Mouse (Mus musculus) left cerebral cortex, adult 2 months (tissue): ENCODE results near the gene Cd93. TPM values are rescaled to one million over a fixed set of nuclear protein-coding genes. Genes with fewer than 3 reads are reported as not detected.

ENCODE experiments used
- DNase-seq, 2 experiments: peaks; one replicate each; pipeline ENCODE4 v3.0.0; 2021 to 2022; ENCODE audit warnings: low spot score in 2 of 2, mixed read lengths in 1 of 2; ENCODE audit errors: extremely low spot score in 1 of 2
- H3K27ac ChIP-seq: fragments of 200-600 bp; 2 replicates; pipeline ENCODE4 v1.8.1; 2022
- H3K4me3 ChIP-seq: fragments of 200-600 bp; 2 replicates; pipeline ENCODE4 v1.8.1; 2022
- CTCF ChIP-seq: fragments of 200-600 bp; IDR thresholded peaks from 2 replicates; pipeline ENCODE4 v1.8.1; 2022; ENCODE audit warnings: antibody characterized with exemption, mild to moderate bottlenecking, moderate library complexity
- intact Hi-C: fragments of 180-260 bp; cut with DNase I; formaldehyde crosslinking; loops from one replicate; pipeline ENCODE4 v1.15.1; 2025
- total RNA-seq, 2 experiments: library from RNA; stranded (reverse); gene quantifications; 2 replicates each; pipeline ENCODE4 v1.2.3; 2021

Cd93 gene
- total RNA-seq, 2 experiments from 2014 or later: 5.0 to 5.2 TPM

DNA sequence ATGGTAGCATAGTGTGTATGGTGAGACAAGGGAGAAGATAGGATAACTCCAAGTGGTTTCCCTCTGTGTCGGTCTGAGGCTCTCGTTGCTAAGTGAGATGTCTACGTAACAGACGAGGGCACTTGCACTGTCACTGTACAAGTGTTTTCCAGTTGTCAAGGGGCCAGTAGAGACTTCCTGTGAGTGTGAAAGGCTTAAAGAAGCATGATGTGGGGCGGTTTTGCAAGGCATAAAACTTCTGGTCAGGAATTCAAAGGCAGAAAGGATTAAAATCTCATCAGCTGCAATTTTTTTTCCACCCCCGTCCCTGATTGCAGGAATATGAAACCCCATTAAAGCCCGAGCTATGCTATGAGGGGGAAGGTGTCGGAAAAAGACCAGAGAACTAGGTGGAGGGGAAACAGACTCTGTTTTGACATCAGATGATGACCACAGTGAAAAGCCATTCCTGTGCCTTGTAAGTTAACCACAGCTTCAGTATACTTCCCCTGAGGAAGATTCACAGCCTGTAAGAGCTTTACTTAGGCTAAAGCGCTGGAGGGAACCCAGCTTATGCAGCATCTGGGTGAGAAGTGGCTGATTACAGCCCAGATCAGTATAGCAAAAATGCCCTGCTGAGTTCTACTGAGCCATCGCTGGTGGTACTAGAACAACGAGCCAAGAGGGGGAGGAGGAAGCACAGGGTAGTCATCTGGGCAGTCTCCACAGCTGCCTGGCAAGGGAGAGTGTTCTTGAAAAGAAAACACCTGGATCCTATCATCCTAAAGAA is 46.2 kb downstream of the Cd93 start:
- no peak for TF ChIP-seq CTCF
- DNase-seq: no peak
- intact Hi-C loops: loop anchor here (5.0 kb wide), 3 partner anchors 70 to 255 kb away; no protein-coding TSS in a partner anchor
- Histone ChIP-seq H3K4me3 (peak overlapping the region; percentile 63), H3K27ac (peak overlapping the region; percentile 94)

GRCm38 (mm10) chr2:148396209-148396608 is 47.2 kb downstream of the Cd93 start:
- intact Hi-C loops: loop anchor here (5.0 kb wide), 3 partner anchors 69 to 254 kb away; no protein-coding TSS in a partner anchor
- Histone ChIP-seq H3K4me3 (peak overlapping the region; percentile 63), H3K27ac (peak overlapping the region; percentile 94)
- peak in 1 of 2 experiments; percentile 22 for DNase-seq
- TF ChIP-seq CTCF: no peak

DNA sequence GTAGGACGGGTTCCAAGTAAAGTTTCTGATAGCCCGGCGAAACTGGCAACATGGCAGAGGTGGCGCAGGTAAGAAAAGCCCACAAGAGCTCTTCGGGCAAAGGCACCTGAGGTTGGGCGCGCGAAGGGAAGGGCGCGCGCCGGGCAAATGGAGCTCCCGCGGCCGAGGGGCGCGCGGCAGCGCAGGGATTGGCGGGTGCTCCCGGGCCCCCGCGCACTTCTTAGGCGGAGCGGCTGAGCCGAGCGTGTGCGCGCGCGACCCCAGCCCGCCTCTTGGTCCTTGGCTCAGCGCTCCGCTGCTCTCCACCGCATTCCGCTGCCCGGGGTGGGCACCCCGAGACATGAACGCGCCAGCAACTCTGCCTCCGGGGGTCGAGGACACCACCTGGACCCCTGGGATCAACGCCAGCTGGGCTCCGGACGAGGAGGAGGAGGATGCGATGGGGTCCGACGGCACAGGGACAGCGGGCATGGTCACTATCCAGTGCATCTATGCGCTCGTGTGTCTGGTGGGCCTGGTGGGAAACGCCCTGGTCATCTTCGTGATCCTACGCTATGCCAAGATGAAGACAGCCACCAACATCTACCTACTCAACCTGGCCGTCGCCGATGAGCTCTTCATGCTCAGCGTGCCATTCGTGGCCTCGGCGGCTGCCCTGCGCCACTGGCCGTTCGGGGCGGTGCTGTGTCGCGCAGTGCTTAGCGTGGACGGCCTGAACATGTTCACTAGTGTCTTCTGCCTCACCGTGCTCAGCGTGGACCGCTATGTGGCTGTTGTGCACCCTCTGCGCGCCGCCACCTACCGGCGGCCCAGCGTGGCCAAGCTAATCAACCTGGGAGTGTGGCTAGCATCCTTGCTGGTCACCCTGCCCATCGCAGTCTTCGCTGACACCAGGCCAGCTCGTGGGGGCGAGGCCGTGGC is 48.0 kb downstream of the Cd93 start, which contains the start of gene Sstr4:
Gene Sstr4 (plus strand): TSS at position 214 of the 921 bp plus-strand sequence.
- Histone ChIP-seq H3K4me3 (peak within 1 kb of the TSS; percentile 63), H3K27ac (peak within 1 kb of the TSS; percentile 94)
- peak; percentile 62 to 73 for DNase-seq
- intact Hi-C loops: loop anchor here (2.0 to 5.0 kb wide), 4 partner anchors 68 to 273 kb away; no protein-coding TSS in a partner anchor
- TF ChIP-seq CTCF: peak; percentile 77

- intact Hi-C loops: loop anchor here (2.0 kb wide), 1 partner anchor 271 kb away; no protein-coding TSS in a partner anchor
- Histone ChIP-seq H3K27ac (no peak overlapping the region), H3K4me3 (no peak overlapping the region)
- no peak for DNase-seq
- TF ChIP-seq CTCF: no peak
Observed at GRCm38 (mm10) chr2:148393846-148394245, 49.5 kb downstream of the Cd93 start.

- intact Hi-C loops: no loop called here
- DNase-seq: no peak
- no peak overlapping the region for H3K27ac ChIP-seq
- no peak overlapping the region for H3K4me3 ChIP-seq
- TF ChIP-seq CTCF: no peak
Observed at GRCm38 (mm10) chr2:148393149-148393548, 50.2 kb downstream of the Cd93 start.

DNA sequence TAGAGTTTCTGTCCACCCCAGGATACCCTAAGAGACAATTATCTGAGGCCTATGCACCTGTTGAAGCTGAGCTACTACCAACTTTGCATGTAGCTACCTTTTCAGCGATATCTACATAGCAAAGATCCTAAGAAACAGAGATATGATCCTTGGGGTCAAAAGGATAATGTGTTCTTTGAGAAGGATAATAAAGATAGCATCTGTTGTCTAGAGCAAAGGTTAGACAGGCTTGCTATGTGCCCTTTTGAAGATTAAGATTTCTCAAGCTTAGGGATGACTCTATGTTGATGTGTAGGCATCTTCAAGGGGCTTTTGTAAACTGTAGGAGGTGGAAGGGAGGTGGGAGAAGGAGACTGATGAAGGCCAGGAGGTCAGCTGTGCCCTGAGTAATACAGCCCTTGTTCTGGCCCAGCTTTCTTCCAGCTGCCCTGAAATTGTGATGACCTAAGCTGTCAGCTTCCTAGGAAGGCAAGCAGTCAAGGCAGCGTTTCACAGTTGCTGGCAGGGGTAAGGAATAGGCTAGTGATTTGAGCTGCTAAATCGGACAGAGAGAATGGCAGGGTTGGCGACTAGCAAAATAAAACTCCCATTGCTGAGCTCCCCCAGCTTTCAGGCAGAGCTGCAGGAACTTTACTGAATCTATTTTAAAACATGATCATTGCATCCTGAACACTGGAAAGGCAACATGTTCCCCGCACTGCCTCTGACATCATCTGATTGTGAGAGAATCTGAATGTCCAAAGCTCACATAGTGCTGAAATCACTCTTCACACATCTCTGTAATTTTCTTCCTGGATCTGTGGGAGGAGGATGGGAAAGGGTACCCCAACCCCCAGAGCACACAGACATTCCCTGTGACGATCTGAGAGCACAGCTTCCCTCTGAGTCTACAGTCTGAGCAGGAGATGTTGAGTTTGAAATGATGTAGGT is 55.4 kb downstream of the Cd93 start:
- peak overlapping the region; percentile 54; the same call in 1 of the 2 replicates for H3K27ac ChIP-seq
- DNase-seq: peak; percentile 29 to 35
- no peak for TF ChIP-seq CTCF

GRCm38 (mm10) chr2:148386927-148387326 is 56.4 kb downstream of the Cd93 start:
- no peak for TF ChIP-seq CTCF
- intact Hi-C loops: no loop called here
- H3K4me3 ChIP-seq: no peak overlapping the region
- no peak for DNase-seq
- no peak overlapping the region for H3K27ac ChIP-seq

More for the DNA sequence above, 55.4 kb downstream of the Cd93 start:
- intact Hi-C loops: no loop called here
- H3K4me3 ChIP-seq: no peak overlapping the region

Other genes with a start within 250 kb of the Cd93 start
- 10 to 100 TPM; 33.7 to 34.9 TPM for gene Sstr4, start 48.2 kb downstream of the Cd93 start, total RNA-seq
- gene Thbd, start 35.4 kb downstream of the Cd93 start, total RNA-seq: 10 to 100 TPM; 12.3 to 13.0 TPM
- 10 to 100 TPM; 11.7 to 12.0 TPM for gene Nxt1, start 229.0 kb upstream of the Cd93 start, total RNA-seq
- gene Gzf1, start 237.5 kb upstream of the Cd93 start, total RNA-seq: 10 to 100 TPM; 29.0 to 30.0 TPM